Mouse (Mus musculus) CD4-positive, CD25-positive, alpha-beta regulatory T cell, adult 2 months (primary cell): ENCODE measurements around the gene Ssr2.
"Not testable (repeated sequence)": the region's sequence is repeated elsewhere in the genome, so short reads cannot be mapped to it uniquely, and the experiment has no call there.

Source experiments
- DNase-seq: peaks from one replicate; pipeline ENCODE4 v3.0.0-alpha.2; 2012; ENCODE audit warnings: low read depth, low spot score

The Ssr2 gene

DNA sequence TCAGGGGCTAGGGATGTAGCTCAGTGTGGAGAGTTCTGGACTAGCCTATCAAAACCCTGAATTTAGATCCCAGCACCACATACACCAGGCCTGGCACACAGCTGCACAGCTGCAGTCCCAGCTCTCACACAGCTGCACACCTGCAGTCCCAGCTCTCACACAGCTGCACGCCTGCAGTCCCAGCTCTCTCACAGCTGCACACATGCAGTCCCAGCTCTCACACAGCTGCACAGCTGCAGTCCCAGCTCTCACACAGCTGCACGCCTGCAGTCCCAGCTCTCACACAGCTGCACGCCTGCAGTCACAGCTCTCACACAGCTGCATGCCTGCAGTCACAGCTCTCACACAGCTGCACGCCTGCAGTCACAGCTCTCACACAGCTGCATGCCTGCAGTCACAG lies 20.9 kb downstream of the Ssr2 start:
- not testable (repeated sequence) for DNase-seq

DNA sequence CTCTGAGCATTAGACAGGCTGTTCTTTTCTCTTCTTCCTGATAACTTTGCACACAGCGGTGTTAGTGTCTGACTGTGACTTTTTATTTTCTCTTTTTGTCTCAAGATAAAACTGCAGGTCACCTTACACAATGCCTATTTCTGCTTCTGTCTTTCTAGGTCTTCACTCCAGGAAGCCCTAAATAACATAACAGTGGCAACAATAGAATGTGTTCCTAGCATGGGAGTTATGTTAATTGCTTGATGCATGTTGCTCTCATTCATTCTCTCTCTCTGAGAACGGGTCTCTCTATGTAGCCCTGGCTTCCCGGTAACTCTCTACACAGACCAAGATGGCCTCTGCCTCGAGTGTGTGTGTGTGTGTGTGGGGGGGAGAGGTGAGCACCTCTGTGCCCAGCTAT lies 26.8 kb downstream of the Ssr2 start:
- no peak for DNase-seq

DNA sequence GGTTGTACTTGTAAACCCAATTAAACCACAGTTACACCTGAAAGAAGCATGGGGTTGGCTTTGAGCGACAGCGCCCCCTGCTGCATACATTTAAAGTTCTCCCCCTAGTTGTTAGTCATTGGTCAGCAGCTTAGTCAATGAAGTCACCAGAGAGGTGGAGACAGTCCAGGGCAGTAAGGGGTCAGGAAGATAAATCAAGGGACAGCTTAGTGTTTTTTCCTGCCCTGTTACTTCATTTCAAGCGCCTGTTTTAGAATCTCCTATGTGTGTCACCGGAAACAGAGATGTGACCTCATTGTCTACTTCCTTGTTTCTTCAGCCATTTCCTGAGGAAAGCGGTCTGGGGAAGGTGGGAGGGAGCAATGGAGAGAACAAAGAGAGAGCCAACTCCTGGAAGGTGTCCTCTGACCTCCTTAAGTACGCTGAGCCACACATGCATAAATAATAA lies 28.1 kb downstream of the Ssr2 start:
- DNase-seq: peak; percentile 87

DNA sequence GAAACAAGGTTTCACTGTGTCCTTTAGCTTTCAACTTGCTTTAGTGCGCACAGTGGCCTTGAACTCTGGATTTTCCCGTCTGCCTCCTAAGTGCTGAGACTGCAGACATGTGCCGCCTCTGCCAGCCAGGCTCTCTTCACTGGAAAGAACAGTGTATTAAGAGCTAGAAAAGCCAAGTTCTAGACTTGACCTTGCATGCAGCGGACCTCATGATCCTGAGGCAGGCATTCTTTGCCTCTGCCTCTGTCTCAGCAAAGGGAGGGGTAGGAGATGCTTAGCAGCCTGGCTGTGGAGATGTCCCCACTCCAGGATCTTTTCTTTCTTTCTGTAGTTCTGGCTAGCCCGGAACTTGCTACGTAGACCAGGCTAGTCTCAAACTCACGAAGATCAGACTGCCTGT lies 29.2 kb downstream of the Ssr2 start:
- no peak for DNase-seq

DNA sequence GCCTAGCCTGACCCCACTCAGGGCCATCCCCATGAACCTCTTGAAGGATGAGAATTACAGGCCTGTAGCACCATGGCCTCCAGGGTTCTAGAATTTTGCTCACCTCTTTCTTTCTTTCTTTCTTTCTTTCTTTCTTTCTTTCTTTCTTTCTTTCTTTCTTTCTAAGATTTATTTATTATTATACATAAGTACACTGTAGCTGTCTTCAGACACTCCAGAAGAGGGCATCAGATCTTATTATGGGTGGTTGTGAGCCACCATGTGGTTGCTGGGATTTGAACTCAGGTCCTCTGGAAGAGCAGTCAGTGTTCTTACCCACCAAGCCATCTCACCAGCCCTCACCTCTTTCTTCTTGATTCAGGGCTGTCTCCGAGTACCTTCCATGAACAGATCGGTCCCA lies 30.0 kb downstream of the Ssr2 start, which contains the start of gene Arhgef2:
TSS of gene Arhgef2 (plus strand) at position 301 of the 400 bp plus-strand sequence.
- not testable (repeated sequence) for DNase-seq

DNA sequence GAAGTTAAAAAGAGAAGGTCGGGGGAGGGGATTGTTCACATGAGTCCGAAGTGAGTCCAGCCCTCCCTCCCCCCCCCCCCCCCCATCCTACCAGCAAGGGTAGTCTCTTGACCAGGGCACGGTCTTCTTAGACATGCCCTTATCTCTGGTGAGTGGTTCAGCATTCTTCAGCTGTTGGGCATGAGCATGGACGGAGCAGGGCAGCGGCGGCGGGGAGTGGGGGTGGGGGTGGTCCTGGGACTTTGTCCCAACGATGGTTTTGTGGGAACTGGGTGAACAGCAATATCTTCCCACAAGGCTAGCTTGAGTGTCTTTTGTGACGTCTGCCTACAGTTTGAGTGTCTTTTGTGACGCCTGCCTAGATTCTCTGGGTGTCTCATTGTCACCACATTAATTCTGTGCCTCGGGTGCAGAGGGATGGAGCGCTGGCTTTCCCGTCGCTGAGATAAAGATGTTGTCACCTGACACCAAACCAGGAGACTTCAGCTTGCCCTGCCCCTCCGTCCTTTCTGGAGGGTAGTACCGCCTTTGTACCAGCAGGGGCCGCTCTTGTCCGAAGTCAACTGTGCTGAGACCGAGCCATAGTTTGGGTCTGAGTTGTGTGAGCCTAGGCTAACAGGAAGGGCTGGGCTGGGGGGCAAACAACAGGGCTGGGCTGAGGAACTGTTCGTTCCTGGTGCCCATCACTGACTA lies 31.5 kb downstream of the Ssr2 start:
- peak; percentile 91 for DNase-seq

DNA sequence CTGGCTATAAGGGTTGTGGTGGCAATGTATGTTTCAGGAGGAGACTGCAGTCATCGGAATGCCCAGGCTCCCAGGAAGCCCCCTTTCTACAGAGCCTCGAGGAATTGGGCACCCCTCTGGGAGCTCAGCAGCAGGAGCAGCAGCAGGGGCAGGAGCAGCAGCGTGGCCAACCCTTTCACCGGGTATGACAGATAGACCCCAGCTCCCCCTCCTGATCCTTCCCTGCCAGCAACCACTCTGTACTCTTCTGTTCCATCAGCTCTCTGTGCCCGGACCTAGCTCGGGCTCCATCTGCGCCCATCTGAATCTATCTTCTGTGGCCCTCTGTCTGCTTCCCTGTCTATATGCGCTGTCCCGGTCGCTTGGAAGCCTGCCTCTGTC lies 32.1 kb downstream of the Ssr2 start:
- no peak for DNase-seq

DNA sequence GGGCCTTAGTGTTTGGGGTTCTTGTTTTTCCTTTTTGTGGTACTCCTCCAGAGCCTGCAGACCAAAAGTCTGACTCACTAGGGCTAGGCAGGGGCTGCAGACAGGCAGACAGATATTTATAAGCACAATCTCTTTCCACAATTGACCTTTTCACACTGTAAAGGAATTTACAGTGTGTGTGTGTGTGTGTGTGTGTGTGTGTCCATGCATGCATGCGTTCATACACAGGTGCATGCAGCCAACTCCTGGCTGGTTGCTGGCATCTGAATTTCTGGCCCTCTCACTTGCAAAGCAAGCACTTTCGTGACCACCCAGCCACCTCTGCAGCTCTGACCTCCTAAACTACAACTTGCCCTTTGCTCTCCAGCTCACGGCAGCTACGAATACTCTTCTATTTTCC lies 33.4 kb downstream of the Ssr2 start:
- no peak for DNase-seq

DNA sequence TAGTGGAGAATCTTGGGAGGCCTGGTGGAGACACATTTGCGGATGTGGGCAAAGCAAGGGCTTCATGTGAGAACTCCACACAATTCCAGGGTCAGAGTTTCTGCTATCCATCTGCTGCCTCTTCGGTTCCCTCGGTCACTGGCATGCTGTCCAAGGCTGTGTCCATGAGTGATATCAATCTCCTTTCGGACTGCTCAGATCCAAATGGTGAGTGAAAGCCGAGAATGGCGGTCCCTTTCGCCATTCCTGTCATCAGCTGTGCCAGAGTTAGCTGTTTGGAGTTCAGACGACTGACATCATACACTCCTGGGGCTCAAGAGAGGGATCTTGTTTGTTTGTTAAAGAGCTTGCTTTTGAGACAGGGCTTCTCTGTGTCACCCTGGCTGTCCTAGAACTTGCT lies 38.7 kb downstream of the Ssr2 start:
- no peak for DNase-seq

DNA sequence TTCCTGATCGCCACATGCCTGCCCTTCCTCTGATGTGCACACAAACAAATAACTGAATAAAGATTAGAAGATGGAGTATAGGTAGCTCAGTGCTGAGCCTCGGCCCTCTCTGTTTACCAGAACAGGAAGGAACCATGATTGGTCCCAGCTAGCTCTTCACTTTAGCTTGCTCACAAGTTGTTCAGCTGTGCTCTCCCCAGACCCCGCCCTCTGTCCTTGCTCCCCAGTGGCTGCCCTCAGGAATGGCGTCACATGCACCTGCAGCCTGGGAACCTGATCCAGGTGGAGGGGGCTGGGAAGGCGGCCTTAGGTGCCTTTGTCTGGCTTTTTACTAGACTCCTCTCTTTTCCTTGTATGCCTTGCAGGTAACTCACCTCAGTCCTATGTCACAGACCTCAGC lies 39.4 kb downstream of the Ssr2 start:
- DNase-seq: no peak

DNA sequence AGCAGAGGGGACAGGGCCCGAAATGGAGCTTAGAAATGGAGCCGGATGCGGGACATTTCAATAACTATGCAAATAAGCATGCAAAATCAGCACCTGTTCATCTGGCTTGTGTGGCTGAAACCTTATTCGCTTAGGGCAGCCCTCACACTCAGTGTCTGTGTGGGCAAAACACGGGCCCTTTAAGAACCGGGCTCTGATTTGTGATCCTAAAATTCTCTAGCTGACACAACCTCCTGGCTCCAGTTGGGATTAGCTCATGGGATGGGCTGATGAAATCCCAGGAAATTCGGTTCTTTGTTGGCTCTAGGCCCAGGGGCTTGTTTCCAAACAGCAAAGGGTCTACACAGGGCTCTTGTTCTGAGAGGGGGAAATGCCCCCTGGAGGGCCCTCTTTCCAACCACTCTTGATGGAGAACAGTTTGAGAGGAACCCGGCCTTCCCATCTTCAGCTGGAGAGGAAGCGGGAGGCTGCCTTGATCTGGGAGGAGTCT lies 40.3 kb downstream of the Ssr2 start:
- DNase-seq: no peak

DNA sequence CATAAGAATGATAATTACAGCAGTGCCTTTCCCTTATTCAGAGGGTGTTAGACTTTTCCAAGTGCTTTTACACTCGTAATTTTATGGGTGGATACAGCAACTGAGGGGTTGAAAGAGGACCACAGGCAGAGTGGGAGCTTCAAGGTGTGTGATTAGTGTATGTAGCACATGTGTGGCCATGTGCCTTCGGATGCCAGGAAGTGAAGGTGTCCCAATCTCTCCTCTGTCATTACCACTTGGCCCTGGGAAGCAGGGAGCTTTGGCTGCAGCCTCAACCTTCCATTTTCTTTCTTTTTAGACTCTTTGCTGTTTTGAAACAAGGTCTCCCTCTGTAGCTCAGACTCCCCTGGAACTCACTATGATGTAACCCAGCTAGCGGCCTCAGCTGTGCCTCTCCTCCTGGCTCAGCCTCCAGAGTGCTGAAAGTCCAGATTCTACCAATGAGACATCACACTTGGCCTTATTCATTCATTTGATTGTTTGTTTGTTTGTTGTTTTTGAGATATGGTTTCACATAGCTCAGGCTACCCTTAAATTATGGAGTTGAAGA lies 41.4 kb downstream of the Ssr2 start:
- DNase-seq: no peak

DNA sequence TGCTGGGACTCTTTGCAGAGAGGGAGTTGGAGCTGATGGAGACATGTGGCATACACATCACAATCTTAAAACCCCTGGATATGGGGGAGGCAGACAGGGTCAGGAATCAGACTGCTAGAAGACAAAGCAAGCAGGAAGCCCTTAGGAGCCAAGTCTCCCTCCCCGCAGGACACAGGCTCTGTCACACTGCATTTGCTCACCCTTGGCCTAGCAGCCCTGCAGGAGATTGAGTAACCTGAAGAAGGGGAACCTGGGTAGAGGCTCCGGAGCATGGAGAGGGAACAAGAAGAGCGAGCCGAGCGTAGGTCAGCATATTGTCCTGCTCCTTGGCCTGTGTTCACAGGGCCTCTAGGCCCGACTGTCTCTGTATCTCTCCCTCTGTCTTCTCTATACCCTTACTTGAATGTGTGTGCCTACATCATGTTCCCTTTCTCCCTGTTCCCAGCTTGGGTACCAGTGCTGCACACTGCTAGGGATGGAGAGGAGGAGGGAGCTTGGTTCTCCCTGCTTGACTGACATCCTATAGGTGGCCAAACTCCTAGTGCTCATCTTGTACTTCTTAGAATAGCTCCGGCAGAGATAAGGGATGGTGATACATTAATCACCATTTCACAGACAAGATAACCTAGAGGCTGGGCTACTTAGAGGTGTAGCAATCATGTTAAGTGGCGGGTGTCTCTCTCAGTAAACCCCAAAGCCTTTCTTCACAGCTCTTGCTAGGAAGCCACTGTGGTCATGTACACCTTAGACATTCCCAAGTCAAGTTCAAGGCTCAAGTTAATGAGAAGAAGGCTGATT lies 42.6 kb downstream of the Ssr2 start:
- DNase-seq: no peak

DNA sequence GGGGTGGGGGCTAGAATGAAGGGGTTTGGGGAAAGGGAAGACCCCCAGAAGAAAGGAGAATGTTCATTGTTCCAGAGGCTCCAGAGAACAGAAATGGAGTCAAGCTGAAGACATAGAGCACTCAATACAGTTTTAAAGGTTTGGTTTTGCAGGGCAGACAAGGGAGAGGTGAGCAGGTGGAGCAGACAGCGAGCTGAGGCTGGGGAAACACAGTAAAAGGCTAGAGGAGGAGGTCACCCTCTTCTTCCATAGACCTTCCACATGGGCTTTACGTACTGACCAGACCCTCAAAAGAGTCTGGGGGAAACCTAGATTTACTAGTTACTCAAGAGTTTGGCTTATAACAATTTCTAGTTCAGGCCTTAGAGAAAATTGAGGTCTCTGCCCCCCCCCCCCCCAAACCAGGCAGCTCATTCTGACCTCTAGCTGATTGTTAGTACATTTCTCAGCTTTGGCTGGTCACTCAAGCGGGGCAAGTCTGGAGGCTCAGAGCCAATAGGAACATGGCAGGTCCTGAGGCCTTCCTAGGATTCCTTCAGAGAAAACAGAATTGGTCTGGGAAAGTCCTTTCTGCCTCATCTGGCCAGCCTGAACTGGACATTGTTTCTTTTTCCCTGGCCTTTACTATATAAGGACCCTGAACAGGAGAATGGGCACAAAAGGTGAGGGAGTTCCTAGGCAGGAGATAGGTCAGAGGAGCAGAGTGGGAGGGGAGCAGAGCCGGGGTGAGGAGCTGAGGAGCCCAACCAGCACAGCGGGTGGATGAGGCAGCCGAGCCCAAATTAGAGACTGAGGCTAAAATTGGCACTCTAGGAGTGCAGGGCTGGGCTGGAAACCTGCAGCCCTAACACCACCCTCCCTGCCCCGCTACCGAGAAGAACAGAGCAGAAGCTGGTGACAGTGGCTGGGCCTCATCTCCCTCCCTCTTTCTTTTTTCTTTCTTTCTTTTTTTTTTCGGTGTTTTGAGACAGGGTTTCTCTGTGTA lies 43.7 kb downstream of the Ssr2 start:
- no peak for DNase-seq

DNA sequence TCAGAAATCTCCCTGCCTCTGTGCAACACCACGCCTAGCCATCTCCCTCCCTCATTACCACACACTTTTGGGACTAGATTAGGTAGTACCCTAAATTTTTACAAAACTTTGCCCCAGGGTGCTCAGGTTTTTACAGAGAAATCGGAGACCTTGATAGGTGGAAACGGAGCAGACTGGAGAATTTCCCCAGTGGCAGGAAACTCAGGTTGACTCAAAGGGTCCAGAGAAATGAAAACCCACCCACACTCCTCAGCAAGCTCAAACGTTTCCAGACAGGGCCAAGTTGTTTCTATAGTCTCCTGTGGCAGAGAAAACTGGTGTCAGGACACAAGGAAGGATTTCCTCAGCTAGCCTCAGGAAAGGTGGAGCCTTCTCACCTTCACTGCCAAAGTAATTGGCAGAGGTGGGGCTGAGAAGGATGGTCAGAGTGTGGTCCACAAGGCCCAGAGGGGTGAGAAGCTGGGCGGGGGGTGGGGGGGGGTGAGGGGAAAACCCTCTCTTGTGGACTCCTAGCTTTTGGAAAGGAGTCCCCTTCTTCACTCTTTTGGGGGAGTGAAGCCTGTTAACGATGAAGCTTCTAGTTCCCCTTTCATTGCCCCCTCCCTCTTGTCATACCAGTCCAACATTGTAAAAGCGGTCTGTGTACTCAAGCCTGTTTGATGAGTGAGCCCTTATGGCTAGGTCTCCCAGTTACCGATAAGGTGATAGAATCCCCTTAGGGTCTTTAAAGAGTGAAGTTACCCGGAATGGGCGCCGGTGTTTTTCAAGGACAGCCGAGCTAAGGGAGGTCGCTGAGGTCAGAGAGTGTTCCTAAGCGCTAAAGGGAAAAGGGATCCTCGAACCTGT lies 44.7 kb downstream of the Ssr2 start:
- peak; percentile 41 for DNase-seq

DNA sequence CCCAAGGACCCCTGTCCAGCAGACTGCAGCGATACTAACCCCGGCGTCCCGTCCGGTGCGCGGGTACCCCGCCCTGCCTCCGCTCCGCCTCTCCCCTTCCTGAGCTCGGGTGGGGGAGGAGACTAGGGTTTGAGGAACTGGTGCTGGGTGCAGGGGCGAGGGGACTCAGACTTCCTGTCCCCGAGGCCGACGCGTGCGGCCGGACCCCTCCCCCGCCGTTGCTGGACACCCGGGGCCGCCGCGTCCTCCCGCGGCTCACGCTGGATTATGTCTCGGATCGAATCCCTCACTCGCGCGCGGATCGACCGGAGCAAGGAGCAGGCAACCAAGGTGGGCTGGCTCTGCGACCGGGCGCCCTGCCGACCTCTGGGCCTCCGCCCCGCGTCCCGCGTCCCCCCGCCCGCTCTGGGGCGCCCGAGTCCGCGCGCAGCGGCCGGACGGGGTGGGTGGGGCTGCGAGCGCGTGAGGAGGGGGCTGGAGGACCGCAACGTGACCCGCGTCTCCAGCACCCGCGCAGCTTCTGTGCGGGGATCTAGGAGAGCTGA lies 45.4 kb downstream of the Ssr2 start:
- peak; percentile 68 for DNase-seq

DNA sequence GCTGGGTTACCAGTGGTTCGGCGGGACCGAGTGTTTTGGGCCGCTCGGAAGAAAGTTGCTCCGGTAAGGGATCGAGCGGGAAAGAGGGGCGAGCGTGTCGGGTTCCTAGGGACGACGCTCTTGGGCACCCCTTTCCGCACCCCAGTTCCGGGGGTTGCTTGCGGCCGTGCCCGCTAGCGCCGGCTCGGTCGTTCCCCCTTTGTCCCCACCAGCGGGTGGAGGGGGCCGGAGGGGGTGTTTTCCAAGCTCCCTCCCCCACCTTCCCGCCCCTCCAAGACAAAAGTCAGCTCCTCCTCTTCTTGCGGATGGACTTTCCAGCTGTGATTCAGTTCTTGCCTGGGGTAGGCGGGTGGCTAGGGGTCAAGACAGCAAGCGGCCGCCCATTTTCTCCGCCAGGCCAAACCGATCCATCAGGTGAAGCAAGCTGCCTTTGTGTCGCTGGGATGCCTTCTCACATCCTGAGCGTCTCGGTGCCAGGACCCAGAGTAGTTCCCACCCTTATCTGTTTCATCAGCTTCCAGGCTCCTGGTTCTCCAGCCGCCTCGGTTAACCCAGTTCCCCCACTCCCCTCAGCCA lies 45.9 kb downstream of the Ssr2 start:
- no peak for DNase-seq

DNA sequence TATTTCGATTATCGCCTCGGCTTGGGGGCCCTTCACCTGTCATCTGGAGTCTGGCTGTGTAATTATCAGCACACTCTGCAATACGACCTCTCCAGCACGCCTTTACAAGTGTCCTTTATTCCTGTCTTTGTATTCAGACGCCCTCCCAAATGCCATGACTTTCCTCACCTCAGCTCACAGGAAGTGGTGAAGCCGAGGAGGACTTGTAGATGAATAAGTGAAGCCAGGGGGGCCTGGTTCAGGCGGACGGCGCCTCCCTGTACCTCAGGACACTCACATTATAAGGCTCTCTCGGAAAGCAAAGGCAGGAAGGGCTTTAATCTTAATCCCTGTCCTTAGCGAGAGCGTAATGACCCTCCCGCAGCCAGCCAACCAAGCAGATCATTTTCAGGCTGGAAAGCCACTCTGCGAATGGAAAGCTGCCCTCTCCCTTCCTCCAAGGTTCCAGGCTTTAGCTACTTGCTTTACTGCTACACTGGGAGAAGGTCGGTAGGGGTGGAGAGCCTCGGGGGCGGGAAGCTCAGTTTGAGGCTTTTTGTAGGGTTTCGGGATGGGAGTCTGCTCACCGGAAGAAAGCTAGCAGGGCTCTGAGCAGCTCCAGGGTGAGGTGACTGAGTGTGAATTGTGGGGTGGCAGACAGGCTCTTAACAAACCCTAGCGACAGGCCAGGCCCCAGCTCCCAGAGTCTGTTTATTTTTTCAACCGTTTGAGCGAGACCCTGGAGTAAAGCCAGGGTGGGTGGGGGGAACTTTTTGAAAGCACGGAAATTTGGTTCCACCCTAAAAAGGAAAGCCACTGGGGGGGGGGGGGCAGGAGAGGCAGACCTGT lies 46.7 kb downstream of the Ssr2 start:
- peak; percentile 58 for DNase-seq

DNA sequence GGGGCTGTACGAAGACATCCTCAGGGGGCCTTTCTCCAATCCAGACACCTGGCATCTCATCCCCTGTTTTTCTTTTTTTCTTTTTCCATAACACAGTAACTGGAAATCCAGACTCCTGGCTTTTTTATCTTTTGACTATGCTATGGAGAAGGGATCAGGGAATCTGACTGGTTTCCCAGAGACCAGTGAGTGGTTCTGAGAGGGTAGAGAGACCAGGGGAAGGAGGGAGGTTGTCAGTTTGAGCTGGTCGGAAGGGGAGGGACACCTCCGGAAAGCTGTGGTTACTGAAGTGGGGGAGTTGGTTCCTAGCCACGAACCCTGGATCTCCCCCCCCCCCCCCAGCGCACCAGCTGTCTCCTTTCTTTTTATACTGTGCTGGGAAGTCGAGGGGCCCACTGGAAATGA lies 47.3 kb downstream of the Ssr2 start:
- peak; percentile 56 for DNase-seq
